Mouse (Mus musculus) activated CD4-positive, CD25-positive, alpha-beta regulatory T cell, adult 9 weeks (primary cell): ENCODE data around the gene Fgf23. TPM values are rescaled to one million over a fixed set of nuclear protein-coding genes. Genes with fewer than 3 reads are reported as not detected.

Experiments
- polyA plus RNA-seq: library from polyadenylated mRNA; unstranded; fragments of 100-300 nt; shearing (Covaris generic); gene quantifications from one replicate; pipeline ENCODE4 v1.2.1, GENCODE M21; 2017

Gene Fgf23
- polyA plus RNA-seq = not detected

DNA sequence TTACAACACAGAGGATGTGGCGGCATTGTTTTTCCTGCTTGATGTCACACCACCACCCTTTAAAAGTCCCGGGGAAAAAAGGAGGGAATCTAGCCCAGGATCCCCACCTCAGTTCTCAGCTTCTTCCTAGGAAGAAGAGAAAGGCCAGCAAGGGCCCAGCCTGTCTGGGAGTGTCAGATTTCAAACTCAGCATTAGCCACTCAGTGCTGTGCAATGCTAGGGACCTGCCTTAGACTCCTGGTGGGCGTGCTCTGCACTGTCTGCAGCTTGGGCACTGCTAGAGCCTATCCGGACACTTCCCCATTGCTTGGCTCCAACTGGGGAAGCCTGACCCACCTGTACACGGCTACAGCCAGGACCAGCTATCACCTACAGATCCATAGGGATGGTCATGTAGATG is at the start of gene Fgf23:
TSS of gene Fgf23 (plus strand) at position 86 of the 400 bp plus-strand sequence.

DNA sequence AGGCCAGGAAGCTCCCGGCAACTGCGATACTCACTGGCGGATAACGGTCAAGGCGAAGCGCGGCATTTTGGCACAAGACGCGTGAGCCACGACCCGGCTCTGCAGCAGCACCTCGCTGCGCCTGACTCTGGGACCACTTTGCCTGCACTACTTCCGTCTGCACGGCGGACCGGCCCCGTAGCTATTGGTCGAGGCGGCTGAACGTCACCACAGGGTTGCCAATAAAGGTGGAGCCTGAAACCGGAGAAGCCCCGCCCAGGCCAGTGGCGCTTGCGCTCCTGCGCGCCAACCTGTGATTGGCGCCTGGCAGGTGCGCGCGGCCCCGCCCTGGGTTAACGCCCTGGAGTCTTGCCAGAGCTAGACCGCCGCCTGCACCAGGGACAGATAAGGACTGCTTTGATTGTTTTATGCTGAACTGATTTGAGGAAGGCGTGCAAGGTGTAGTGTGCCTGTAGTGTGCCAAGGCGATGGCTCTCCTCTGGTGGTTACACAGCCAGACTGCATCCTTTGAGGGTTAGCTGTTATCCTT is 36.8 kb downstream of the Fgf23 start, which contains the start of gene Tigar:
TSS of gene Tigar (minus strand) at position 156 of the 529 bp plus-strand sequence.

Other genes starting within 250 kb of the Fgf23 start
- gene Ndufa9, start 223.8 kb upstream of the Fgf23 start, polyA plus RNA-seq = 167 TPM
- gene Akap3, start 219.8 kb upstream of the Fgf23 start, polyA plus RNA-seq = not detected
- gene Dyrk4, start 151.1 kb upstream of the Fgf23 start, polyA plus RNA-seq = 0.24 TPM
- gene Rad51ap1, start 133.3 kb upstream of the Fgf23 start, polyA plus RNA-seq = 6.1 TPM
- 12.9 TPM for gene D6Wsu163e, start 132.9 kb upstream of the Fgf23 start, polyA plus RNA-seq
- not detected for gene Fgf6, start 57.3 kb upstream of the Fgf23 start, polyA plus RNA-seq
- gene Tigar, start 36.7 kb downstream of the Fgf23 start, polyA plus RNA-seq = 8.6 TPM
- 1,536 TPM for gene Ccnd2, start 79.3 kb downstream of the Fgf23 start, polyA plus RNA-seq